Mouse (Mus musculus) intestine, embryonic 15.5 days (tissue): Measurements from ENCODE around the gene Zfp287. TPM values are rescaled to one million over a fixed set of nuclear protein-coding genes. Genes with fewer than 3 reads are reported as not detected.

Experiments used
- ATAC-seq: fragments of 200-750 bp; cut with Nextera tagmentation; 2 replicates; pipeline ENCODE4 v1.8.0; 2017; ENCODE audit warnings: moderate TSS enrichment, moderate library complexity
- H3K27ac ChIP-seq: fragments of 300-500 bp; sonication (generic); 2 replicates; pipeline ENCODE4 v1.5.1; 2015; ENCODE audit warnings: mild to moderate bottlenecking, inconsistent platforms
- H3K27me3 ChIP-seq: fragments of 300-500 bp; sonication (generic); replicated peaks from 2 replicates; pipeline ENCODE4 v1.6.1; 2015; ENCODE audit warnings: inconsistent platforms
- H3K36me3 ChIP-seq: fragments of 300-500 bp; sonication (generic); 2 replicates; pipeline ENCODE4 v1.6.1; 2015; ENCODE audit warnings: inconsistent platforms
- H3K4me1 ChIP-seq: fragments of 300-500 bp; sonication (generic); replicated peaks from 2 replicates; pipeline ENCODE4 v1.6.1; 2015; ENCODE audit warnings: inconsistent platforms
- H3K4me2 ChIP-seq: fragments of 300-500 bp; sonication (generic); replicated peaks from 2 replicates; pipeline ENCODE4 v1.6.1; 2015; ENCODE audit warnings: mild to moderate bottlenecking, inconsistent platforms
- H3K4me3 ChIP-seq: fragments of 300-500 bp; sonication (generic); replicated peaks from 2 replicates; pipeline ENCODE4 v1.5.1; 2015; ENCODE audit warnings: inconsistent platforms
- H3K9ac ChIP-seq: fragments of 300-500 bp; sonication (generic); 2 replicates; pipeline ENCODE4 v1.6.1; 2015; ENCODE audit warnings: inconsistent platforms
- H3K9me3 ChIP-seq: fragments of 300-500 bp; sonication (generic); 2 replicates; pipeline ENCODE4 v1.6.1; 2016; ENCODE audit warnings: inconsistent platforms
- WGBS: fragments of 180-500 bp; shearing (Covaris S2); methylation state at CpG from one replicate; pipeline ENCODE4 v1.1.7; 2015; 5-methylcytosine and 5-hydroxymethylcytosine counted together
- polyA plus RNA-seq: library from polyadenylated mRNA; unstranded; fragments of >200 nt; fragmentation: Nextera tagmentation; extraction: Ambion mirVana; gene quantifications from 2 replicates; pipeline ENCODE4 v1.2.1, GENCODE M21; 2015

The Zfp287 gene
- polyA plus RNA-seq, 1 experiment from 2014 or later = 5.4 TPM

GRCm38 (mm10) chr11:62693299-62694184, 38.2 kb downstream of the Zfp287 start:
- 21% methylated on average over 11 of the region's 11 CpGs for WGBS
- no peak overlapping the region for H3K9ac ChIP-seq
- no peaks in the 10 kb centered on the region for H3K27me3 ChIP-seq
- peak; percentile 84 for ATAC-seq
- H3K36me3 ChIP-seq = no peaks in the 10 kb centered on the region
- no peaks in the 10 kb centered on the region for H3K4me1 ChIP-seq
- no peak overlapping the region for H3K4me2 ChIP-seq
- no peak overlapping the region for H3K4me3 ChIP-seq
- no peaks in the 10 kb centered on the region for H3K9me3 ChIP-seq
- no peak overlapping the region for H3K27ac ChIP-seq

- Histone ChIP-seq H3K9me3 (no peaks in the 10 kb centered on the region), H3K4me3 (no peak overlapping the region), H3K36me3 (no peaks in the 10 kb centered on the region), H3K9ac (no peak overlapping the region), H3K4me1 (no peaks in the 10 kb centered on the region), H3K27ac (no peak overlapping the region), H3K27me3 (no peaks in the 10 kb centered on the region), H3K4me2 (no peak overlapping the region)
- 0 out of 2 replicates have a peak, but pooled peaks have one; percentile 55 for ATAC-seq
- 81% methylated on average over 3 of the region's 3 CpGs for WGBS
Observed at GRCm38 (mm10) chr11:62691592-62691991, 40.1 kb downstream of the Zfp287 start.

GRCm38 (mm10) chr11:62679954-62680353, 51.8 kb downstream of the Zfp287 start:
- ATAC-seq = no peak
- no peak overlapping the region for H3K4me2 ChIP-seq
- H3K4me3 ChIP-seq = no peak overlapping the region
- no peak overlapping the region for H3K27ac ChIP-seq
- no peaks in the 10 kb centered on the region for H3K4me1 ChIP-seq
- H3K9me3 ChIP-seq = no peaks in the 10 kb centered on the region
- H3K9ac ChIP-seq = no peak overlapping the region
- WGBS = 78% methylated on average over 4 of the region's 4 CpGs
- no peaks in the 10 kb centered on the region for H3K36me3 ChIP-seq
- no peaks in the 10 kb centered on the region for H3K27me3 ChIP-seq

GRCm38 (mm10) chr11:62678778-62679354, 52.8 kb downstream of the Zfp287 start:
- no peak overlapping the region for H3K27ac ChIP-seq
- no peaks in the 10 kb centered on the region for H3K9me3 ChIP-seq
- H3K4me2 ChIP-seq = no peak overlapping the region
- H3K9ac ChIP-seq = no peak overlapping the region
- no peak overlapping the region for H3K4me3 ChIP-seq
- no peaks in the 10 kb centered on the region for H3K27me3 ChIP-seq
- no peak for ATAC-seq
- H3K4me1 ChIP-seq = no peaks in the 10 kb centered on the region
- 66% methylated on average over 7 of the region's 7 CpGs for WGBS
- H3K36me3 ChIP-seq = no peaks in the 10 kb centered on the region

GRCm38 (mm10) chr11:62676290-62676596, 55.5 kb downstream of the Zfp287 start:
- Histone ChIP-seq H3K36me3 (no peaks in the 10 kb centered on the region), H3K4me1 (no peaks in the 10 kb centered on the region), H3K27ac (no peak overlapping the region), H3K4me3 (no peak overlapping the region), H3K9ac (no peak overlapping the region), H3K27me3 (no peaks in the 10 kb centered on the region), H3K4me2 (no peak overlapping the region), H3K9me3 (no peaks in the 10 kb centered on the region)
- WGBS = 87% methylated on average over 4 of the region's 4 CpGs
- ATAC-seq = 0 out of 2 replicates have a peak, but pooled peaks have one; percentile 17

- H3K9ac ChIP-seq = peak overlapping the region; percentile 18; the same call in 1 of the 2 replicates
- peak; percentile 92 for ATAC-seq
- WGBS = 20% methylated on average over 17 of the region's 17 CpGs
- H3K27ac ChIP-seq = no peak overlapping the region
- no peaks in the 10 kb centered on the region for H3K27me3 ChIP-seq
- peak overlapping the region; percentile 53 for H3K4me2 ChIP-seq
- no peaks in the 10 kb centered on the region for H3K36me3 ChIP-seq
- H3K4me3 ChIP-seq = peak overlapping the region; percentile 26; the same call in 1 of the 2 replicates
- H3K9me3 ChIP-seq = no peaks in the 10 kb centered on the region
- H3K4me1 ChIP-seq = no peaks in the 10 kb centered on the region
Observed at GRCm38 (mm10) chr11:62675480-62676289, 56.0 kb downstream of the Zfp287 start.

GRCm38 (mm10) chr11:62670006-62670405, 61.7 kb downstream of the Zfp287 start:
- Histone ChIP-seq H3K4me3 (no peak overlapping the region), H3K27ac (no peak overlapping the region), H3K36me3 (0 out of 2 replicates have a peak, but pooled peaks cover 1% of the 10 kb centered on the region), H3K9ac (no peak overlapping the region), H3K4me2 (no peak overlapping the region), H3K27me3 (no peaks in the 10 kb centered on the region), H3K4me1 (no peaks in the 10 kb centered on the region), H3K9me3 (no peaks in the 10 kb centered on the region)
- 72% methylated on average over 6 of the region's 6 CpGs for WGBS
- no peak for ATAC-seq

GRCm38 (mm10) chr11:62669471-62669870, 62.2 kb downstream of the Zfp287 start:
- 57% methylated on average over 12 of the region's 12 CpGs for WGBS
- ATAC-seq = no peak
- no peaks in the 10 kb centered on the region for H3K27me3 ChIP-seq
- H3K9ac ChIP-seq = no peak overlapping the region
- H3K4me2 ChIP-seq = no peak overlapping the region
- H3K4me3 ChIP-seq = no peak overlapping the region
- H3K36me3 ChIP-seq = 0 out of 2 replicates have a peak, but pooled peaks cover 5% of the 10 kb centered on the region
- no peak overlapping the region for H3K27ac ChIP-seq
- H3K9me3 ChIP-seq = no peaks in the 10 kb centered on the region
- H3K4me1 ChIP-seq = no peaks in the 10 kb centered on the region

- Histone ChIP-seq H3K4me1 (no peaks in the 10 kb centered on the region), H3K27me3 (no peaks in the 10 kb centered on the region), H3K9me3 (no peaks in the 10 kb centered on the region), H3K27ac (no peak overlapping the region), H3K36me3 (0 out of 2 replicates have a peak, but pooled peaks cover 5% of the 10 kb centered on the region), H3K4me3 (no peak overlapping the region), H3K4me2 (no peak overlapping the region), H3K9ac (no peak overlapping the region)
- WGBS = 86% methylated on average over 5 of the region's 5 CpGs
- ATAC-seq = no peak
Observed at GRCm38 (mm10) chr11:62668986-62669385, 62.7 kb downstream of the Zfp287 start.

GRCm38 (mm10) chr11:62664250-62664649, 67.5 kb downstream of the Zfp287 start:
- Histone ChIP-seq H3K27ac (no peak overlapping the region), H3K4me3 (no peak overlapping the region), H3K27me3 (no peaks in the 10 kb centered on the region), H3K36me3 (0 out of 2 replicates have a peak, but pooled peaks cover 5% of the 10 kb centered on the region), H3K9me3 (no peaks in the 10 kb centered on the region), H3K4me1 (no peaks in the 10 kb centered on the region), H3K4me2 (no peak overlapping the region), H3K9ac (no peak overlapping the region)
- 87% methylated on average over 6 of the region's 6 CpGs for WGBS
- ATAC-seq = no peak

GRCm38 (mm10) chr11:62660885-62661284, 70.8 kb downstream of the Zfp287 start:
- H3K4me2 ChIP-seq = no peak overlapping the region
- H3K9me3 ChIP-seq = no peaks in the 10 kb centered on the region
- 0 out of 2 replicates have a peak, but pooled peaks cover 5% of the 10 kb centered on the region for H3K36me3 ChIP-seq
- H3K4me3 ChIP-seq = no peak overlapping the region
- H3K4me1 ChIP-seq = no peaks in the 10 kb centered on the region
- H3K9ac ChIP-seq = no peak overlapping the region
- no peak for ATAC-seq
- no peak overlapping the region for H3K27ac ChIP-seq
- no peaks in the 10 kb centered on the region for H3K27me3 ChIP-seq
- 53% methylated on average over 4 of the region's 4 CpGs for WGBS

GRCm38 (mm10) chr11:62652080-62652479, 79.6 kb downstream of the Zfp287 start:
- no peak overlapping the region for H3K4me3 ChIP-seq
- peaks cover 6% of the 10 kb centered on the region; the same call in 1 of the 2 replicates for H3K4me1 ChIP-seq
- no peak for ATAC-seq
- H3K36me3 ChIP-seq = 0 out of 2 replicates have a peak, but pooled peaks cover 6% of the 10 kb centered on the region
- no peak overlapping the region for H3K27ac ChIP-seq
- no peaks in the 10 kb centered on the region for H3K9me3 ChIP-seq
- H3K9ac ChIP-seq = no peak overlapping the region
- 87% methylated on average over 3 of the region's 3 CpGs for whole genome bisulfite sequencing
- H3K27me3 ChIP-seq = no peaks in the 10 kb centered on the region
- H3K4me2 ChIP-seq = no peak overlapping the region
